Mouse (Mus musculus) urinary bladder, postnatal 4 days (tissue): ENCODE results near the gene Nagpa.
"Not testable (repeated sequence)": the region's sequence is repeated elsewhere in the genome, so short reads cannot be mapped to it uniquely, and the experiment has no call there.

Experiments used
- DNase-seq, 2 experiments: peaks; one replicate each; pipeline ENCODE4 v3.0.0; 2021 to 2022; ENCODE audit warnings: low spot score in 2 of 2

Gene Nagpa

GRCm38 (mm10) chr16:5203668-5204433 lies at the start of gene Nagpa:
Gene Nagpa, minus strand, starts transcription at chr16:5204012.
- DNase-seq: peak; percentile 74 to 82

GRCm38 (mm10) chr16:5252260-5252659 lies 48.4 kb upstream of the Nagpa start:
- no peak for DNase-seq

- DNase-seq: no peak
These were observed 47.1 kb upstream of the Nagpa start for GRCm38 (mm10) chr16:5250891-5251290.

- DNase-seq: peak; percentile 36 to 72
These were observed 40.6 kb upstream of the Nagpa start for GRCm38 (mm10) chr16:5244411-5244810.

GRCm38 (mm10) chr16:5242882-5243281 lies 39.1 kb upstream of the Nagpa start:
- no peak for DNase-seq

GRCm38 (mm10) chr16:5242355-5242754 lies 38.5 kb upstream of the Nagpa start:
- DNase-seq: no peak

GRCm38 (mm10) chr16:5233418-5234313 lies 29.9 kb upstream of the Nagpa start, which contains the start of gene Alg1:
Gene Alg1, plus strand, starts transcription at chr16:5233621.
- DNase-seq: peak; percentile 93 to 94

GRCm38 (mm10) chr16:5232982-5233381 lies 29.2 kb upstream of the Nagpa start:
- no peak for DNase-seq

GRCm38 (mm10) chr16:5228103-5228502 lies 24.3 kb upstream of the Nagpa start:
- not testable (repeated sequence) for DNase-seq

- not testable (repeated sequence) for DNase-seq
These were observed 23.7 kb upstream of the Nagpa start for GRCm38 (mm10) chr16:5227501-5227900.

- DNase-seq: not testable (repeated sequence)
These were observed 22.7 kb upstream of the Nagpa start for GRCm38 (mm10) chr16:5226534-5226933.

GRCm38 (mm10) chr16:5222140-5222539 lies 18.3 kb upstream of the Nagpa start, which contains the start of gene AU021092:
Gene AU021092, minus strand, starts transcription at chr16:5222299.
- no peak for DNase-seq

- no peak for DNase-seq
These were observed 17.6 kb upstream of the Nagpa start for GRCm38 (mm10) chr16:5221403-5221802.

GRCm38 (mm10) chr16:5217341-5218133 lies 13.7 kb upstream of the Nagpa start:
- DNase-seq: no peak

- DNase-seq: no peak
These were observed 12.9 kb upstream of the Nagpa start for GRCm38 (mm10) chr16:5216686-5217085.

GRCm38 (mm10) chr16:5214126-5214525 lies 10.3 kb upstream of the Nagpa start:
- DNase-seq: no peak

- DNase-seq: no peak
These were observed 8.3 kb upstream of the Nagpa start for GRCm38 (mm10) chr16:5212150-5212549.

GRCm38 (mm10) chr16:5210365-5210764 lies 6.6 kb upstream of the Nagpa start:
- no peak for DNase-seq

- no peak for DNase-seq
These were observed 2.2 kb upstream of the Nagpa start for GRCm38 (mm10) chr16:5206051-5206450.

GRCm38 (mm10) chr16:5205431-5205970 lies 1.7 kb upstream of the Nagpa start:
- no peak for DNase-seq

GRCm38 (mm10) chr16:5203200-5203599 lies 612 bp downstream of the Nagpa start:
- DNase-seq: no peak
